Mouse (Mus musculus) MEL (cell line): ENCODE measurements at regions not wholly inside any gene's neighbourhood (a gene's known extent, or its start where the extent isn't known, plus 50 kb on each side); places are given as distances from the start of the nearest gene placed in this dataset.
A peak's percentile ranks its signal among the peaks of the same experiment; 100 is the strongest.

ENCODE experiments used
- DNase-seq: peaks from one replicate; pipeline ENCODE4 v3.0.0; 2011; ENCODE audit warnings: low read depth, low spot score
- H3K27ac ChIP-seq: 2 replicates; pipeline ENCODE4 v1.5.1; 2012; ENCODE audit warnings: low read depth, mild to moderate bottlenecking, control low read depth, low read length, moderate library complexity; ENCODE audit not compliant: control insufficient read depth
- H3K27me3 ChIP-seq, 2 experiments: fragments of 150-350 bp in 1 of 2; sonication (generic) in 1 of 2; 2 replicates each; pipeline ENCODE4 v1.6.1; 2012; ENCODE audit warnings: low read length in 2 of 2, mild to moderate bottlenecking in 2 of 2, improper control_type of control experiment in 1 of 2, moderate library complexity in 1 of 2; ENCODE audit not compliant: insufficient read depth in 2 of 2, control insufficient read depth in 1 of 2
- H3K36me3 ChIP-seq, 2 experiments: 2 replicates each; pipeline ENCODE4 v1.6.1; 2012 to 2014; ENCODE audit warnings: low read length in 2 of 2, improper control_type of control experiment in 1 of 2, inconsistent platforms in 1 of 2, mild to moderate bottlenecking in 1 of 2; ENCODE audit not compliant: insufficient read depth in 2 of 2, control insufficient read depth in 1 of 2
- H3K4me1 ChIP-seq, 2 experiments: fragments of 150-350 bp in 1 of 2; sonication (generic) in 1 of 2; 2 replicates each; pipeline ENCODE4 v1.6.1; 2012; ENCODE audit warnings: low read length in 2 of 2, improper control_type of control experiment in 1 of 2, mild to moderate bottlenecking in 1 of 2; ENCODE audit not compliant: insufficient read depth in 2 of 2, control insufficient read depth in 1 of 2
- H3K4me3 ChIP-seq, 2 experiments: fragments of 150-350 bp in 1 of 2; sonication (generic) in 1 of 2; 2 replicates each; pipeline ENCODE4 v1.5.1; 2012; ENCODE audit warnings: low read depth in 2 of 2, low read length in 2 of 2, mild to moderate bottlenecking in 2 of 2, moderate library complexity in 2 of 2, control low read depth in 1 of 2, improper control_type of control experiment in 1 of 2; ENCODE audit not compliant: control insufficient read depth in 1 of 2, insufficient read depth in 1 of 2
- H3K79me2 ChIP-seq: 2 replicates; pipeline ENCODE4 v1.6.1; 2012; ENCODE audit warnings: mild to moderate bottlenecking, low read length, moderate library complexity; ENCODE audit not compliant: control insufficient read depth, poor library complexity, insufficient read depth
- H3K9ac ChIP-seq: 2 replicates; pipeline ENCODE4 v1.6.1; 2012; ENCODE audit warnings: low read depth, mild to moderate bottlenecking, control low read depth, low read length, moderate library complexity; ENCODE audit not compliant: control insufficient read depth, poor library complexity, severe bottlenecking
- H3K9me3 ChIP-seq: fragments of 150-350 bp; sonication (generic); replicated peaks from 2 replicates; pipeline ENCODE4 v1.6.1; 2012; ENCODE audit warnings: mild to moderate bottlenecking, low read length, improper control_type of control experiment, moderate library complexity; ENCODE audit not compliant: insufficient read depth
- BHLHE40 ChIP-seq: IDR thresholded peaks from 2 replicates; pipeline ENCODE4 v1.6.1; 2012; ENCODE audit warnings: low read depth, mild to moderate bottlenecking, inconsistent platforms, low read length, improper control_type of control experiment, borderline replicate concordance
- CTCF ChIP-seq, 3 experiments: IDR thresholded peaks in 2 of 3; conservative IDR thresholded peaks in 1 of 3; 2 replicates each; pipeline ENCODE4 v1.5.1; 2011 to 2012; ENCODE audit warnings: low read length in 3 of 3, low read depth in 2 of 3, mild to moderate bottlenecking in 2 of 3, improper control_type of control experiment in 1 of 3, inconsistent platforms in 1 of 3, mixed read lengths in 1 of 3, moderate library complexity in 1 of 3; ENCODE audit not compliant: control insufficient read depth in 1 of 3, insufficient read depth in 1 of 3, poor library complexity in 1 of 3, severe bottlenecking in 1 of 3
- ELF1 ChIP-seq: IDR thresholded peaks from 2 replicates; pipeline ENCODE4 v1.6.1; 2014; ENCODE audit warnings: low read depth, mild to moderate bottlenecking, inconsistent platforms, low read length, improper control_type of control experiment, moderate library complexity
- ETS1 ChIP-seq: IDR thresholded peaks from 2 replicates; pipeline ENCODE4 v1.6.1; 2012; ENCODE audit warnings: low read depth, mild to moderate bottlenecking, inconsistent platforms, low read length, improper control_type of control experiment, moderate library complexity
- GABPA ChIP-seq: IDR thresholded peaks from 2 replicates; pipeline ENCODE4 v1.6.1; 2012; ENCODE audit warnings: low read depth, mild to moderate bottlenecking, inconsistent platforms, low read length, improper control_type of control experiment, moderate library complexity
- GATA1 ChIP-seq: IDR thresholded peaks from 2 replicates; pipeline ENCODE4 v1.6.1; 2011; ENCODE audit warnings: low read depth, low read length, improper control_type of control experiment
- JUND ChIP-seq: IDR thresholded peaks from 2 replicates; pipeline ENCODE4 v1.6.1; 2011; ENCODE audit warnings: low read depth, mild to moderate bottlenecking, improper control_type of control experiment, low read length
- KAT2A ChIP-seq: conservative IDR thresholded peaks from 2 replicates; pipeline ENCODE4 v1.6.1; 2012; ENCODE audit warnings: low read depth, low read length, improper control_type of control experiment, inconsistent platforms
- MAFK ChIP-seq: IDR thresholded peaks from 2 replicates; pipeline ENCODE4 v1.6.1; 2011; ENCODE audit warnings: low read depth, mild to moderate bottlenecking, low read length, improper control_type of control experiment, borderline replicate concordance
- MAZ ChIP-seq: IDR thresholded peaks from 2 replicates; pipeline ENCODE4 v1.6.1; 2012; ENCODE audit warnings: low read depth, mild to moderate bottlenecking, inconsistent platforms, low read length, improper control_type of control experiment
- MYB ChIP-seq: IDR thresholded peaks from 2 replicates; pipeline ENCODE4 v1.6.1; 2011; ENCODE audit warnings: mild to moderate bottlenecking, low read depth, low read length, improper control_type of control experiment
- MYC ChIP-seq: IDR thresholded peaks from 2 replicates; pipeline ENCODE4 v1.6.1; 2011; ENCODE audit warnings: low read depth, mild to moderate bottlenecking, low read length, improper control_type of control experiment, moderate library complexity
- NRF1 ChIP-seq: IDR thresholded peaks from 2 replicates; pipeline ENCODE4 v1.6.1; 2014; ENCODE audit warnings: low read depth, mild to moderate bottlenecking, inconsistent platforms, low read length, improper control_type of control experiment, moderate library complexity; ENCODE audit not compliant: poor library complexity, insufficient read depth, severe bottlenecking
- POLR2AphosphoS5 ChIP-seq: IDR thresholded peaks from 2 replicates; pipeline ENCODE4 v1.6.1; 2012; ENCODE audit warnings: low read depth, borderline replicate concordance, mild to moderate bottlenecking, inconsistent platforms, low read length, moderate library complexity, mixed read lengths
- RAD21 ChIP-seq: IDR thresholded peaks from 2 replicates; pipeline ENCODE4 v1.6.1; 2011; ENCODE audit warnings: mild to moderate bottlenecking, low read depth, low read length, improper control_type of control experiment
- SIN3A ChIP-seq: IDR thresholded peaks from 2 replicates; pipeline ENCODE4 v1.6.1; 2012; ENCODE audit warnings: low read length, improper control_type of control experiment, inconsistent platforms
- SMC3 ChIP-seq: IDR thresholded peaks from 2 replicates; pipeline ENCODE4 v1.6.1; 2011; ENCODE audit warnings: low read depth, low read length, improper control_type of control experiment
- TBP ChIP-seq: IDR thresholded peaks from 2 replicates; pipeline ENCODE4 v1.8.0; 2011; ENCODE audit warnings: low read depth, low read length, improper control_type of control experiment
- TCF12 ChIP-seq: IDR thresholded peaks from 2 replicates; pipeline ENCODE4 v1.6.1; 2014; ENCODE audit warnings: low read depth, mild to moderate bottlenecking, inconsistent platforms, low read length, improper control_type of control experiment, moderate library complexity
- USF1 ChIP-seq: IDR thresholded peaks from 2 replicates; pipeline ENCODE4 v1.6.1; 2014; ENCODE audit warnings: low read depth, mild to moderate bottlenecking, inconsistent platforms, low read length, improper control_type of control experiment, moderate library complexity
- USF2 ChIP-seq, 2 experiments: IDR thresholded peaks; 2 replicates each; pipeline ENCODE4 v1.6.1; 2011 to 2012; ENCODE audit warnings: improper control_type of control experiment in 2 of 2, low read length in 2 of 2, borderline replicate concordance in 1 of 2, inconsistent platforms in 1 of 2, low read depth in 1 of 2, mild to moderate bottlenecking in 1 of 2; ENCODE audit not compliant: insufficient read depth in 1 of 2
- ZC3H11A ChIP-seq: IDR thresholded peaks from 2 replicates; pipeline ENCODE4 v1.6.1; 2012; ENCODE audit warnings: low read depth, mild to moderate bottlenecking, inconsistent platforms, low read length, improper control_type of control experiment
- ZKSCAN1 ChIP-seq: IDR thresholded peaks from 2 replicates; pipeline ENCODE4 v1.6.1; 2012; ENCODE audit warnings: low read depth, mild to moderate bottlenecking, inconsistent platforms, low read length, improper control_type of control experiment, moderate library complexity
- ZMIZ1 ChIP-seq: IDR thresholded peaks from 2 replicates; pipeline ENCODE4 v1.6.1; 2012; ENCODE audit warnings: low read depth, mild to moderate bottlenecking, inconsistent platforms, low read length, improper control_type of control experiment, moderate library complexity
- ZNF384 ChIP-seq: IDR thresholded peaks from 2 replicates; pipeline ENCODE4 v1.6.1; 2012; ENCODE audit warnings: low read depth, mild to moderate bottlenecking, inconsistent platforms, low read length, improper control_type of control experiment

DNA sequence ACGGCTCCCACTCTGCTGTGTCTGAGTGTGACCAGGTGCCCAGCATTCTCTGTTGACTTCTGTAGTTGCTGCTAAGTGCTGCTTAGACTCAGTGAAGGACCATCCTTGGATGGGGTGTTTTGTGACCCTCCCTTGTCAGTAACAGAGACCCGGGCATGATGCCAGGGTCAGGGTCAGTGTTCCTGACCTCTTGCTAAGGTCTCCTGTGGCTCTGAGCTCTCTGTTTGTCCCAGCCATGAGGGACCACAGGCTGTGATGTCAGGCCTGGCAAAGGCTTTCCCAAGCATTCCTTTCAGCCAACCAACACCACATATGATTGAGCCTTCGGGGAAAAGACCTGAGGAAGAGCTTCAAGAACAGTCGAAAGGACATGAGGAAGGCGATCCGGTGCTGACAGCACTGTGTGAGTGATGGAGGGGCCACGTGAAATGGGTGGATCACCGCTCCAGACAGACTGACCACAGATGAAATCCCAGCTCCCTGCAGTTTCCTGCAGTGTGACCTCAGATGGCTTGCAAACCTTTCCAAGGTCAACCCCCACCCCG lies 56.7 kb upstream of the Itga11 start:
- TF ChIP-seq GABPA, result no peak
- TF ChIP-seq BHLHE40, result no peak
- no peak for TF ChIP-seq SIN3A
- TF ChIP-seq RAD21, result no peak
- TF ChIP-seq MAFK, result no peak
- TF ChIP-seq POLR2AphosphoS5, result no peak
- TF ChIP-seq ETS1, result no peak
- TF ChIP-seq ZMIZ1, result no peak
- no peak for TF ChIP-seq JUND
- TF ChIP-seq USF1, result no peak
- no peak for TF ChIP-seq MYC
- TF ChIP-seq NRF1, result no peak
- no peak for TF ChIP-seq KAT2A
- no peak for TF ChIP-seq TBP
- TF ChIP-seq CTCF (IDR thresholded peaks at IDR 0.05 in 2 of 3, conservative IDR thresholded peaks at IDR 0.05 in 1 of 3; ENCODE audit: control insufficient read depth in 1 of 3, insufficient read depth in 1 of 3, low read depth in 2 of 3, low read length in 3 of 3, poor library complexity in 1 of 3, severe bottlenecking in 1 of 3), result no peak
- no peak for TF ChIP-seq GATA1
- no peak for TF ChIP-seq ZNF384
- TF ChIP-seq MYB, result no peak
- no peak for TF ChIP-seq USF2 (IDR thresholded peaks at IDR 0.05; ENCODE audit: borderline replicate concordance in 1 of 2, insufficient read depth in 1 of 2, low read depth in 1 of 2, low read length in 2 of 2)
- no peak for TF ChIP-seq MAZ
- Histone ChIP-seq H3K27ac (no peak overlapping the region), H3K4me3 (no peak overlapping the region), H3K36me3 (no peaks in the 10 kb centered on the region), H3K9ac (no peak overlapping the region), H3K79me2 (no peaks in the 10 kb centered on the region), H3K9me3 (no peaks in the 10 kb centered on the region), H3K27me3 (peaks cover 0 to 5% of the 10 kb centered on the region in 2 experiments; a peak in 3 of 4 replicates), H3K4me1 (no peaks in the 10 kb centered on the region)
- no peak for DNase-seq

- DNase-seq, result peak; percentile 71
- no peaks in the 10 kb centered on the region for H3K79me2 ChIP-seq
- no peaks in the 10 kb centered on the region for H3K9me3 ChIP-seq
Measured at GRCm38 (mm10) chr9:62622106-62622505, 55.5 kb upstream of the Itga11 start.

More at GRCm38 (mm10) chr9:62622106-62622505, 55.5 kb upstream of the Itga11 start:
- Histone ChIP-seq H3K27ac (no peak overlapping the region), H3K4me3 (peak overlapping the region in 1 of 2 experiments; percentile 29; a peak in 2 of 4 replicates), H3K27me3 (peaks cover 2 to 5% of the 10 kb centered on the region in 2 experiments; a peak in 3 of 4 replicates), H3K36me3 (no peaks in the 10 kb centered on the region), H3K9ac (no peak overlapping the region), H3K4me1 (no peaks in the 10 kb centered on the region)
- no peak for TF ChIP-seq ZKSCAN1
- no peak for TF ChIP-seq BHLHE40
- no peak for TF ChIP-seq TCF12
- no peak for TF ChIP-seq ETS1
- peak; percentile 19; the same call in 1 of the 2 replicates for TF ChIP-seq ZC3H11A
- TF ChIP-seq POLR2AphosphoS5, result no peak
- TF ChIP-seq MYB, result no peak
- TF ChIP-seq ELF1, result peak; percentile 91
- peak; percentile 72 to 95 (median 88) for TF ChIP-seq CTCF (IDR thresholded peaks at IDR 0.05 in 2 of 3, conservative IDR thresholded peaks at IDR 0.05 in 1 of 3; ENCODE audit: control insufficient read depth in 1 of 3, insufficient read depth in 1 of 3, low read depth in 2 of 3, low read length in 3 of 3, poor library complexity in 1 of 3, severe bottlenecking in 1 of 3)
- peak; percentile 65 for TF ChIP-seq SMC3
- peak; percentile 52 for TF ChIP-seq RAD21
